Mouse (Mus musculus): Measurements from ENCODE around the gene Ube4a.

DNA sequence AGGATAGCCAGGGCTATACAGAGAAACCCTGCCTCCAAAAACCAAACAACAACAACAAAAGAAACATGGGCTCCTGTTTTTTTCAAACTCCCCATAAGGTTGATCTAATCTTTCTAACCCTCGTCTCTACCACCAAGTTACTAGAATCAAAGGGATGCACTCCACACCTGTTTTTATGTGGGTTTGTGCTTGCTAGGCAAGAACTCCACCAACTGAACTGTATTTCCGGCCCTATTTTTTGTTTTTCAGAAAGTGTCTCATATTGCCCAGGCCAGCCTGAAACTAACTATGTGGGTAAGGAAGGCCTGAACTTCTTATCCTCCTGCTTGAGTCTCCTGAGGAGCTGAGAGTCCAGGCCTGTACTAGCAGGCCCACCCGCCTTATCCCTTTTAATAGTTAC lies 11.0 kb downstream of the Ube4a start:
- TF ChIP-seq CTCF (IDR thresholded peaks at IDR 0.05; ENCODE audit: low read depth, low read length) (no peak), GATA1 (IDR thresholded peaks at IDR 0.05; ENCODE audit: borderline replicate concordance, low read length) (no peak), TAL1 (conservative IDR thresholded peaks at IDR 0.05; ENCODE audit: low read depth, low read length) (no peak)

Data from G1E (cell line).